Mouse (Mus musculus): ENCODE data around the gene Gm21497.
"Not testable (repeated sequence)": the region's sequence is repeated elsewhere in the genome, so short reads cannot be mapped to it uniquely, and the experiment has no call there.

The Gm21497 gene

GRCm38 (mm10) chrY:61646446-61646845, at the start of gene Gm21497:
Gene Gm21497 (plus strand): TSS chrY:61646746.
- DNase-seq = not testable (repeated sequence)
